Mouse (Mus musculus) kidney, adult 2 months (tissue): ENCODE data around the gene Gm49325.

Source experiments
- CTCF ChIP-seq: fragments of 200-500 bp; conservative IDR thresholded peaks from 2 replicates; pipeline ENCODE4 v1.5.1; 2011; ENCODE audit warnings: low read depth, mild to moderate bottlenecking, control low read depth, low read length, moderate library complexity, mixed read lengths; ENCODE audit not compliant: insufficient read depth, insufficient read length
- POLR2A ChIP-seq: fragments of 200-500 bp; IDR thresholded peaks from one replicate; pipeline ENCODE4 v1.6.1; 2011; ENCODE audit warnings: low read depth, low read length, control low read depth

- TF ChIP-seq POLR2A: no peak
- no peak for TF ChIP-seq CTCF
Measured at GRCm38 (mm10) chr10:77607441-77607840, 1.4 kb downstream of the Gm49325 start.
